In the genomic region with DNA sequence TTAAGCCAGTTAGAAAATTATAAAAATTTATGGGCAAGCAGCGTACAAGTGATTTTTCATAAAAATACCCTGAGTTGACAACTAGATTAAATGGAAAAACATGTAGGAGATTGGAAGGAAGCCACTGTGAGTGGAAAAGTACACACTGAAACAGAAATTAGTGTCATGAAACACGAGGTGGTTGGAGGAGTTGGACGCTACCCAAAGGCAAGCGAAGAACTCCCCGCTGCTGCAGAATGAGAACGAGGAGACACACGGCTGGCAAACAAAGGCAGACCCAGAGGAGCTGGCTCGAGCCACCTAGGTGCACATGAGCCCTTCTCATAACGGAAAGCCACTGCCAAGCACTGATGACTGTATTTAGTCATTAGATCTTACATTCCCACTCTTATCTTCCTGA, we compare ENCODE assay signal across 9 mouse cellular contexts.
A peak's percentile ranks its signal among the peaks of the same experiment; 100 is the strongest.
DNase-seq lines count a peak whose midpoint lies in the region; ATAC-seq and TF ChIP-seq lines count a peak whose summit lies in the region.
"Had no signal": no experiment of that assay in that cellular context is flagged by ENCODE, and none has a peak within 500 bp of the region (broad histone marks: within the 10 kb centered on the region; RNA-seq: fewer than 3 reads in every experiment).

No protein-coding gene starts in this region.

- TF ChIP-seq CTCF in intestine, postnatal 0 days (IDR thresholded peaks at IDR 0.05; ENCODE audit: low read depth), result no peak

- no peak overlapping the region for H3K27ac ChIP-seq in midbrain, embryonic 14.5 days (replicated peaks; ENCODE audit: low read depth, low read length)
- no peak overlapping the region for H3K27ac ChIP-seq in midbrain, embryonic 10.5 days (replicated peaks)
- no peak overlapping the region for H3K27ac ChIP-seq in forebrain, embryonic 14.5 days (ENCODE audit: low read depth, low read length)
- H3K27ac ChIP-seq in kidney, embryonic 14.5 days (ENCODE audit: low read depth, low read length), result peak overlapping the region; percentile 12; the same call in 1 of the 2 replicates
- 0 out of 2 replicates have a peak overlapping the region, but pooled peaks have one; percentile 4 for H3K27ac ChIP-seq in stomach, embryonic 15.5 days
- H3K27ac ChIP-seq in intestine, postnatal 0 days (ENCODE audit: low read depth, low read length), result no peak overlapping the region
- no peak overlapping the region for H3K27ac ChIP-seq in midbrain, embryonic 11.5 days (ENCODE audit: low read depth, low read length)

- H3K4me2 ChIP-seq in midbrain, embryonic 14.5 days (ENCODE audit: low read length), result no peak overlapping the region
- H3K4me2 ChIP-seq in forebrain, embryonic 14.5 days (ENCODE audit: low read length), result no peak overlapping the region
- H3K4me2 ChIP-seq in kidney, embryonic 14.5 days (replicated peaks; ENCODE audit: low read depth, low read length), result no peak overlapping the region
- no peak overlapping the region for H3K4me2 ChIP-seq in stomach, embryonic 15.5 days
- H3K4me2 ChIP-seq in intestine, postnatal 0 days (replicated peaks; ENCODE audit: low read depth), result no peak overlapping the region
- H3K4me2 ChIP-seq in midbrain, embryonic 11.5 days, result no peak overlapping the region

- H3K27me3 ChIP-seq in midbrain, embryonic 14.5 days (ENCODE audit: control insufficient read depth, insufficient read depth, low read length), result no peaks in the 10 kb centered on the region
- no peaks in the 10 kb centered on the region for H3K27me3 ChIP-seq in midbrain, embryonic 10.5 days (ENCODE audit: low read depth, poor library complexity, severe bottlenecking)
- H3K27me3 ChIP-seq in forebrain, embryonic 14.5 days (replicated peaks; ENCODE audit: control insufficient read depth, insufficient read depth, low read length), result no peaks in the 10 kb centered on the region
- no peaks in the 10 kb centered on the region for H3K27me3 ChIP-seq in kidney, embryonic 14.5 days (ENCODE audit: control insufficient read depth, insufficient read depth, low read length)
- H3K27me3 ChIP-seq in stomach, embryonic 15.5 days (replicated peaks), result no peaks in the 10 kb centered on the region
- H3K27me3 ChIP-seq in intestine, postnatal 0 days (replicated peaks; ENCODE audit: control insufficient read depth, insufficient read depth, low read length), result no peaks in the 10 kb centered on the region
- no peaks in the 10 kb centered on the region for H3K27me3 ChIP-seq in midbrain, embryonic 11.5 days (ENCODE audit: control insufficient read depth, insufficient read depth, low read length)

- intact Hi-C loops in left cerebral cortex, postnatal 36 days (cut with DNase I), result no loop called here

- no peaks in the 10 kb centered on the region for H3K36me3 ChIP-seq in midbrain, embryonic 14.5 days (ENCODE audit: control insufficient read depth, insufficient read depth, low read length)
- no peaks in the 10 kb centered on the region for H3K36me3 ChIP-seq in midbrain, embryonic 10.5 days
- no peaks in the 10 kb centered on the region for H3K36me3 ChIP-seq in forebrain, embryonic 14.5 days (ENCODE audit: control insufficient read depth, insufficient read depth, low read length)
- H3K36me3 ChIP-seq in kidney, embryonic 14.5 days (ENCODE audit: control insufficient read depth, insufficient read depth, low read length), result no peaks in the 10 kb centered on the region
- no peaks in the 10 kb centered on the region for H3K36me3 ChIP-seq in stomach, embryonic 15.5 days
- H3K36me3 ChIP-seq in intestine, postnatal 0 days (ENCODE audit: control insufficient read depth, insufficient read depth), result no peaks in the 10 kb centered on the region
- H3K36me3 ChIP-seq in midbrain, embryonic 11.5 days (ENCODE audit: control insufficient read depth, insufficient read depth, low read length), result no peaks in the 10 kb centered on the region

- no peaks in the 10 kb centered on the region for H3K9me3 ChIP-seq in midbrain, embryonic 14.5 days (ENCODE audit: control insufficient read depth, low read length)
- no peaks in the 10 kb centered on the region for H3K9me3 ChIP-seq in midbrain, embryonic 10.5 days (replicated peaks)
- no peaks in the 10 kb centered on the region for H3K9me3 ChIP-seq in forebrain, embryonic 14.5 days (replicated peaks; ENCODE audit: control insufficient read depth, low read length)
- no peaks in the 10 kb centered on the region for H3K9me3 ChIP-seq in kidney, embryonic 14.5 days (ENCODE audit: control insufficient read depth, low read length)
- no peaks in the 10 kb centered on the region for H3K9me3 ChIP-seq in stomach, embryonic 15.5 days
- H3K9me3 ChIP-seq in intestine, postnatal 0 days (ENCODE audit: control insufficient read depth), result no peaks in the 10 kb centered on the region
- H3K9me3 ChIP-seq in midbrain, embryonic 11.5 days (ENCODE audit: control insufficient read depth, low read length), result no peaks in the 10 kb centered on the region

- no peak overlapping the region for H3K9ac ChIP-seq in midbrain, embryonic 14.5 days (replicated peaks; ENCODE audit: low read length)
- no peak overlapping the region for H3K9ac ChIP-seq in forebrain, embryonic 14.5 days (ENCODE audit: low read length)
- H3K9ac ChIP-seq in kidney, embryonic 14.5 days (ENCODE audit: low read depth, low read length), result no peak overlapping the region
- no peak overlapping the region for H3K9ac ChIP-seq in stomach, embryonic 15.5 days
- H3K9ac ChIP-seq in intestine, postnatal 0 days (ENCODE audit: low read depth, low read length), result no peak overlapping the region
- no peak overlapping the region for H3K9ac ChIP-seq in midbrain, embryonic 11.5 days (ENCODE audit: low read length)

- no peak for ATAC-seq in midbrain, embryonic 14.5 days (ENCODE audit: low FRiP score, low TSS enrichment)
- peak; percentile 63; the same call in 1 of the 2 replicates for ATAC-seq in forebrain, embryonic 14.5 days
- no peak for ATAC-seq in kidney, embryonic 14.5 days (ENCODE audit: low FRiP score, low TSS enrichment)
- no peak for ATAC-seq in stomach, embryonic 15.5 days (ENCODE audit: insufficient read depth, low FRiP score, low read depth)
- no peak for ATAC-seq in intestine, postnatal 0 days
- ATAC-seq in midbrain, embryonic 11.5 days (ENCODE audit: low FRiP score), result no peak

- DNase-seq in midbrain, embryonic 14.5 days, result peak; percentile 49
- DNase-seq in midbrain, embryonic 10.5 days (ENCODE audit: low spot score), result no peak
- DNase-seq in forebrain, embryonic 14.5 days (ENCODE audit: low spot score), result peak; percentile 70
- peak; percentile 54 to 63 for DNase-seq in left cerebral cortex, postnatal 36 days (ENCODE audit: low spot score in 2 of 2)
- DNase-seq in midbrain, embryonic 11.5 days (ENCODE audit: low spot score, missing footprints), result no peak

- H3K4me3 ChIP-seq in midbrain, embryonic 14.5 days (replicated peaks; ENCODE audit: low read depth, low read length), result no peak overlapping the region
- no peak overlapping the region for H3K4me3 ChIP-seq in midbrain, embryonic 10.5 days
- no peak overlapping the region for H3K4me3 ChIP-seq in forebrain, embryonic 14.5 days (ENCODE audit: low read depth, low read length)
- H3K4me3 ChIP-seq in kidney, embryonic 14.5 days (ENCODE audit: low read length), result no peak overlapping the region
- no peak overlapping the region for H3K4me3 ChIP-seq in stomach, embryonic 15.5 days (replicated peaks)
- no peak overlapping the region for H3K4me3 ChIP-seq in intestine, postnatal 0 days (ENCODE audit: low read depth, low read length)
- no peak overlapping the region for H3K4me3 ChIP-seq in midbrain, embryonic 11.5 days (ENCODE audit: low read depth, low read length)
- H3K4me3 ChIP-seq: myocyte had no signal

- WGBS in midbrain, embryonic 14.5 days, result 58% methylated on average over 9 of the region's 9 CpGs
- 83% methylated on average over 9 of the region's 9 CpGs for WGBS in midbrain, embryonic 10.5 days
- 41% methylated on average over 9 of the region's 9 CpGs for WGBS in forebrain, embryonic 14.5 days
- 57% methylated on average over 9 of the region's 9 CpGs for WGBS in kidney, embryonic 14.5 days
- 35% methylated on average over 9 of the region's 9 CpGs for WGBS in stomach, embryonic 15.5 days
- 53% methylated on average over 9 of the region's 9 CpGs for WGBS in intestine, postnatal 0 days
- 79% methylated on average over 9 of the region's 9 CpGs for WGBS in midbrain, embryonic 11.5 days

- H3K4me1 ChIP-seq in midbrain, embryonic 14.5 days (ENCODE audit: control insufficient read depth, insufficient read depth, low read length), result no peaks in the 10 kb centered on the region
- H3K4me1 ChIP-seq in midbrain, embryonic 10.5 days, result peaks cover 10% of the 10 kb centered on the region
- 0 out of 2 replicates have a peak, but pooled peaks cover 7% of the 10 kb centered on the region for H3K4me1 ChIP-seq in forebrain, embryonic 14.5 days (ENCODE audit: control insufficient read depth, insufficient read depth, low read length)
- no peaks in the 10 kb centered on the region for H3K4me1 ChIP-seq in kidney, embryonic 14.5 days (ENCODE audit: control insufficient read depth, insufficient read depth, low read length)
- no peaks in the 10 kb centered on the region; the same call in 1 of the 2 replicates for H3K4me1 ChIP-seq in stomach, embryonic 15.5 days
- no peaks in the 10 kb centered on the region for H3K4me1 ChIP-seq in intestine, postnatal 0 days (replicated peaks; ENCODE audit: control insufficient read depth, insufficient read depth, low read length)
- no peaks in the 10 kb centered on the region for H3K4me1 ChIP-seq in midbrain, embryonic 11.5 days (ENCODE audit: control insufficient read depth, insufficient read depth, low read length)

Comparison
In these comparisons a context has a peak if more than half of its experiments do, and no peak if none do; other contexts are left out.
1. DNase-seq: peak in midbrain, embryonic 14.5 days (single experiment), forebrain, embryonic 14.5 days (single experiment) and left cerebral cortex, postnatal 36 days (2 of 2); none in midbrain, embryonic 10.5 days (single experiment) and midbrain, embryonic 11.5 days (single experiment).
2. H3K27ac ChIP-seq: peak in kidney, embryonic 14.5 days (single experiment) and stomach, embryonic 15.5 days (single experiment); none in midbrain, embryonic 14.5 days (single experiment), midbrain, embryonic 10.5 days (single experiment), forebrain, embryonic 14.5 days (single experiment), intestine, postnatal 0 days (single experiment) and midbrain, embryonic 11.5 days (single experiment).